Mouse (Mus musculus) layer of hippocampus, adult 18-20 months (tissue): ENCODE results near the gene Samd10. TPM values are rescaled to one million over a fixed set of nuclear protein-coding genes. Genes with fewer than 3 reads are reported as not detected.

Experiments used
- microRNA-seq, 2 experiments: library from miRNA; unstranded; fragments of <30 nt; microRNA quantifications; one replicate each; pipeline ENCODE4 v1.2.0; 2021
- total RNA-seq, 2 experiments: library from RNA; stranded (reverse); gene quantifications; 2 replicates each; pipeline ENCODE4 v1.2.3; 2021

Samd10 gene
- total RNA-seq, 2 experiments from 2014 or later, result 12.0 to 13.2 TPM

Small RNA genes within 50 kb of the gene (microRNA-seq; reads per million reads assigned to microRNA genes)
- 0 reads per million in 2 experiments for gene Mir7006

Other genes with a start within 250 kb of the Samd10 start
- gene Zgpat, start 234.3 kb downstream of the Samd10 start, total RNA-seq, result 10 to 100 TPM; 70.2 to 71.1 TPM
- gene Arfrp1, start 233.8 kb downstream of the Samd10 start, total RNA-seq, result 10 to 100 TPM; 41.1 to 46.0 TPM
- gene Lime1, start 219.1 kb downstream of the Samd10 start, total RNA-seq, result 10 to 100 TPM; 37.1 to 43.2 TPM
- 1 to 10 TPM; 8.0 to 8.4 TPM for gene Zbtb46, start 139.8 kb downstream of the Samd10 start, total RNA-seq
- not detected for gene Abhd16b, start 106.0 kb downstream of the Samd10 start, total RNA-seq
- 10 to 100 TPM; 71.5 to 78.4 TPM for gene Tpd52l2, start 102.1 kb downstream of the Samd10 start, total RNA-seq
- gene Dnajc5, start 78.7 kb downstream of the Samd10 start, total RNA-seq, result 100 to 1,000 TPM; 274 to 282 TPM
- 10 to 100 TPM; 54.2 to 63.3 TPM for gene Uckl1, start 14.3 kb downstream of the Samd10 start, total RNA-seq
- gene Prpf6, start 7.3 kb downstream of the Samd10 start, total RNA-seq, result 10 to 100 TPM; 60.9 to 61.6 TPM
- 10 to 100 TPM; 81.0 to 88.4 TPM for gene Zfp512b, start 6.4 kb downstream of the Samd10 start, total RNA-seq
- 1 to 10 TPM in 1 of 2 experiments, under 1 TPM in 1; 0.91 to 2.1 TPM for gene Gm29797, start 57.8 kb upstream of the Samd10 start, total RNA-seq
- gene Sox18, start 72.4 kb upstream of the Samd10 start, total RNA-seq, result 10 to 100 TPM; 11.3 to 12.6 TPM
- gene Tcea2, start 81.1 kb upstream of the Samd10 start, total RNA-seq, result 10 to 100 TPM; 48.3 to 55.1 TPM
- 10 to 100 TPM; 41.7 to 47.2 TPM for gene Rgs19, start 94.8 kb upstream of the Samd10 start, total RNA-seq
- gene Lkaaear1, start 99.2 kb upstream of the Samd10 start, total RNA-seq, result not detected
- 10 to 100 TPM; 50.6 to 52.4 TPM for gene Oprl1, start 115.8 kb upstream of the Samd10 start, total RNA-seq
- 10 to 100 TPM; 26.0 to 28.5 TPM for gene Myt1, start 164.1 kb upstream of the Samd10 start, total RNA-seq
- 10 to 100 TPM; 86.1 to 89.1 TPM for gene Pcmtd2, start 238.6 kb upstream of the Samd10 start, total RNA-seq